Mouse (Mus musculus): ENCODE results near the gene Ran.

The Ran gene

DNA sequence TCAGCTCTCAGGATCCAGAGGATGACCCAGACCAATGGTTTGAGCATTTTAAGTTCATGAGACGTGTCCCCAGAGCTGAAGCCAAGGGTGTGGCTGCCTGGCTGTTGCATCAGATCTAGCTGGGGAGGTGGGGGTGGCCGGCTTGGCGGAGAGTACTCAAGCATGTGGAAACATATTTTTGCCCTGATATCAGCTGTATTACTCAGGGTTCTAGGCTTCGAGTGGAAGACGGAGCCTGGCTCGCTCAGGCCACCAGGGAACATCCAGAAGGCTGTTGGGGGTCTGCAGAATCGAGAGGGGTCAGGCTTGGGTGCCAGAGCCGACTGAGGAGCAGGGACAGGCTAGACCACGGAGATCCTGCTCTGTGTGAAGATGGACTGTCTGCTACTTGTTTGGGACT lies 46.1 kb downstream of the Ran start:
- no peak for DNase-seq

DNA sequence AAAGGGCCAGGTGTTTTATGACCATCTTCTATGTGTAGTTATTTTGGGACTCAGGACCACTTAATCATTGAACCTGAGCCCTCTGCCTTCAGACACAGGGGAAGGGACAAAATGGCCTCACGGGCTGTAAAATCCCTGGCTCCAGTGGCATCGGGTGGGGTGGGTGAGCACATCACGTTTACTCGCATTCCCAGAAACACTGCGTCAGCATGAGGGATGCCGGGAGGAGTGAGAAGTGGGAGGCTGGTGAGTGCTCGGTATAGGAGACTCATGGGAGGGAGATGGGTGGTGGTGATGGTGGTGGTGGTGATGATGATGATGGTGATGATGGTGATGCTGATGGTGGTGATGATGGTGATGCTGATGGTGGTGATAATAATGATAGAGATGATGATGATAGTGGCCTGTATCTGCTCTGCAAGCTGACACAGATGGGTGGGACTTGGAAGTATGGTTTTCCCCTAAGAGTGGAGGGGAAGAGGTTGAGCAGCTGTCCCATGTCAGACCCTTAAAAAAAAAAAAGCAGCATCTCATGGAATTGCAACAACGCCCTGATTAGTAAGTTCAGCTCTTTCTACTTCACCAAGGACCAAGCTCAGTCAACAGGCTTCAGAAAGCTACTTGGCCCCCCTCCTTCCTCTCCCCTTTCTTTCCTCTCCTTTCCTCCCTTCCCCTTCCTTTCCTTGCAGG lies 46.8 kb downstream of the Ran start:
- no peak for DNase-seq

DNA sequence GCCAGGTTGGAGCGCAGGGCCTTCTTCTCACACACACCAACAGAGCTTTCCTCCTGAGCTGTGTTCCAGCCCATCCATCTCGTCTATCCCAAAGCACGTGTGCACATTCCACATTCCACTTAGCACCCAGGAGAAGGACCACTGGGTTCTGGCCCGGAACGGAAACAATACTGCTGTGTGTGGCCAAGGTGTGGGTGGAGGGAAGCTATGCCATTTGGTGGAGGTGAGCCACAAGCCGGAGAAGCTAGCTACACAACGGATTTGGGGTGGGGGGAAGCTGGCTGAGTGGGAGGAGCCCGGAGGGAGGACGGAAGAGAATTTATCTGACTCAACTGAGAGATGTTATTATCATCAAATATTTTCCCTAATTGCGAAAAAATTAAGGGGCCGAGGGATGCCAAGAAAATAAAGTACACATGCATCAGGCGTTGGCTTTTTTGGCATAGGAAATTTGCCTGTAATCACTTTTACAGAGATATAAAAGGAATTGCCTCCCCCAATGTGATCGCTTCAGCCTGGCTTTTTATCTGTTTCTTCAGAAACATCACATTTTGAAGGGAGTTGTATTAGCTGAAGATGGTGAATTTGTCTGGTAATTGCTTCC lies 47.5 kb downstream of the Ran start:
- DNase-seq: no peak

DNA sequence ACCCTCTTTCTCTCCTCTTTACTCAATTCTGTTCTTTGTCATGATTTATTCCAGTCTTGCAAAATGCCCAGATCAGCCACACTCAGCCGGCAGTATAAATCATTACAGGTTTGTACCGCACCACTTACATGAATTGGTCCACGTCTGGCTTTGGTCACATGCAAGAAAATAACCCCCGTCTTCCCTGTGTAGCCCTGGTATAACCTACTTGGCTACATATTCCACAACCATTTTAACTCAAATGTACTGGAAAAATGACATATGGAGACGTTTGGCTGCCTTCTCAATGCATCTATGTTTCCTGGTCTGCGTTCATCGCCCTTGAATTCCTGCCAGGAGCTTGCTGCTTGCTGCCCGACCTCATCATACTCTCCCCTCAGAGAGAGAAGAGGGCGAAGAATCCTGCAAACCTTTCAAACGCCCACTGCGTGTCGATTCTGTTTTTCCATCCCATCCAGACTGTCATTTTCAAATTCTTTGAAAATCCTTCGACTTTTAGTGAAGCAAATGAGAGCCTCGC lies 52.0 kb downstream of the Ran start:
- peak; percentile 31 for DNase-seq

DNA sequence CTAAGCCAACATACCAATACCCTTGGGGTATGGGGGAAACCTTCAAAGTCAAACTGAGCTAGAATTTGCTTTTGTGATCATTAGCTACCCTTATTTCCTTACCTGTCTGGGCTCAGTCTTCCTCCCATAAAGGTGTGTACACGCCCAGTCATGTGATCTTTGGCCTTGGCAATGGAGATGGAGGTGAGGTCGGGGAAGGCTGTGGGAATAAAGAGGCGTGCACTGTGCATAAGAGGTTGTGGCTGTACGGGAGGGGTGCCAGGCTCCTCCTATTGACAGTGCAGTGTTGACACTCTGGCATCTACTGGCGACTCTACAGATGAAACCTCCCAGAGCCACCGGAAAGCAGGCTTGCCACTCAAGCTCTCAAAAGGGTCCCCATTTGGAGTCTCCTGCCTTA lies 53.5 kb downstream of the Ran start:
- no peak for DNase-seq

Data from cerebellum, adult 9-11 months (tissue).